Mouse (Mus musculus): ENCODE measurements around the gene Papss2.

- no peak for TF ChIP-seq CTCF (IDR thresholded peaks at IDR 0.05; ENCODE audit: low read depth)
- TF ChIP-seq EP300 (IDR thresholded peaks at IDR 0.05; ENCODE audit: low read depth) = no peak
These were observed 23.4 kb upstream of the Papss2 start for GRCm38 (mm10) chr19:32572191-32572590.

All from liver, embryonic 14.5 days (tissue).